Mouse (Mus musculus): ENCODE measurements around the gene Sds. TPM values are rescaled to one million over a fixed set of nuclear protein-coding genes. Genes with fewer than 3 reads are reported as not detected.

Sds gene
- total RNA-seq, 2 experiments from 2014 or later = not detected

GRCm38 (mm10) chr5:120515451-120515850 is 39.1 kb downstream of the Sds start:
- no peak for DNase-seq

- DNase-seq = peak; percentile 37
Measured at GRCm38 (mm10) chr5:120516221-120516984, 40.1 kb downstream of the Sds start.

- peak; percentile 62 for DNase-seq
Measured at GRCm38 (mm10) chr5:120517552-120517951, 41.2 kb downstream of the Sds start.

GRCm38 (mm10) chr5:120522649-120523048 is 46.3 kb downstream of the Sds start:
- no peak for DNase-seq

- DNase-seq = no peak
Measured at GRCm38 (mm10) chr5:120524736-120525135, 48.4 kb downstream of the Sds start.

- DNase-seq = no peak
Measured at GRCm38 (mm10) chr5:120525737-120526136, 49.4 kb downstream of the Sds start.

GRCm38 (mm10) chr5:120526311-120526710 is 50.0 kb downstream of the Sds start:
- DNase-seq = no peak

GRCm38 (mm10) chr5:120527296-120527964 is 51.1 kb downstream of the Sds start:
- DNase-seq = no peak

GRCm38 (mm10) chr5:120531631-120532030 is 55.3 kb downstream of the Sds start:
- DNase-seq = no peak

Other genes starting within 250 kb of the Sds start
- not detected for gene Lhx5, start 44.8 kb upstream of the Sds start, total RNA-seq (2021)
- under 1 TPM; 0.31 to 0.64 TPM for gene Sdsl, start 3.7 kb upstream of the Sds start, total RNA-seq (2021)
- 10 to 100 TPM; 29.1 to 32.6 TPM for gene Plbd2, start 27.1 kb downstream of the Sds start, total RNA-seq (2021)
- gene Slc8b1, start 34.6 kb downstream of the Sds start, total RNA-seq (2021) = 10 to 100 TPM in 1 of 2 experiments, 1 to 10 TPM in 1; 9.4 to 11.7 TPM
- 10 to 100 TPM; 44.3 to 48.3 TPM for gene Tpcn1, start 112.1 kb downstream of the Sds start, total RNA-seq (2021)
- gene Iqcd, start 112.5 kb downstream of the Sds start, total RNA-seq (2021) = under 1 TPM in 1 of 2 experiments, not detected in 1; 0.18 TPM
- gene Rita1, start 136.1 kb downstream of the Sds start, total RNA-seq (2021) = 1 to 10 TPM; 4.8 to 6.3 TPM
- 10 to 100 TPM; 15.7 to 17.1 TPM for gene Ddx54, start 136.2 kb downstream of the Sds start, total RNA-seq (2021)
- not detected for gene Cfap73, start 157.7 kb downstream of the Sds start, total RNA-seq (2021)
- gene Rasal1, start 172.3 kb downstream of the Sds start, total RNA-seq (2021) = not detected
- gene Dtx1, start 235.4 kb downstream of the Sds start, total RNA-seq (2021) = under 1 TPM; 0.61 to 0.91 TPM

Data from gastrocnemius, postnatal 25 days (tissue).